Mouse (Mus musculus) embryo, embryonic 10 days (tissue): Measurements from ENCODE around the gene Fgf11.

Experiments
- DNase-seq: peaks from one replicate; pipeline ENCODE4 v3.0.0-alpha.2; 2015; ENCODE audit warnings: low spot score

Fgf11 gene

DNA sequence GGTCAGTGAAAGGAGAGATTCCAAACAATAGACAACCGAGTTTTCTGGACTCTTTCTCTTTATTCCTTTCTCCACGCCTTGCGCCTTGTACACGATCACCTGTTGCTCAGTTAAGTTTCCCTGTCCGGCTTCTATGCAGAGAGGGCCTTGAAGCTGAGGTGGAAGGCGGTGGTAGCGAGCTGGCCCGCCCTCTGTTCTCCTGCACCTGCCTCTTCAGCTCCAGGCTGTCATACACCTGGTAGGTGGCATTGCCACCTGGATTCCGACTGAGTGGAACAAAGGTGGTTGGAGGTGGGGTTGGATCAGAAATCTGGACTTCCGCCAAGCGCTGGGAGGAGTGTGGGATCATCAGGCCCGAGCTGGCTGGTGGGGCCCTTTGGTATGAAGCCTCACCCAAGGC, 14.9 kb upstream of the Fgf11 start:
- no peak for DNase-seq

DNA sequence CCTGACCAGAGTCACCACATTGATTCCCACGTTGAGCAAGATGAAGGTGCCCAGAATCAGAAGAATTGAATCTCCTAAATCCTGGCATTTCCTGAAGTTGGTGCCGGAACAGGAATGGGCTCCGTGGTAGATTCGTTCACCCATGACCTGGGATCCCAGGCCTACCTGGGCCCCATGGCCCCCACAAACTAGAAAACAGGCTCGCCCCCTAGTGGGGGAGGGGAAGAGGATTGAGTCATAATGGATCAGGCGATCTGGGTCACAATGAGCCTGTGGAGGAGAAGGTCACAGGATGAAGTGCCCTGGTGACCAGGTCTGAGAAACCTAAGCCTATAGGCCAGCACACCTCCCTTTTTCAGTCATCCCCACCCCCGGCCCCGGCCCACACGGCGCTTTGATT, 13.5 kb upstream of the Fgf11 start, which contains the start of gene Gm39566:
TSS of gene Gm39566 (minus strand) at position 144 of the 400 bp plus-strand sequence.
- no peak for DNase-seq

- DNase-seq: no peak
Observed at GRCm38 (mm10) chr11:69810280-69810679, 8.6 kb upstream of the Fgf11 start.

GRCm38 (mm10) chr11:69807641-69808040, 6.0 kb upstream of the Fgf11 start:
- no peak for DNase-seq

- no peak for DNase-seq
Observed at GRCm38 (mm10) chr11:69806378-69806777, 4.7 kb upstream of the Fgf11 start.

- DNase-seq: peak; percentile 42
Observed at GRCm38 (mm10) chr11:69804972-69805909, 3.6 kb upstream of the Fgf11 start, which contains the start of gene Tmem102. Gene Tmem102 (minus strand): TSS chr11:69805624.

GRCm38 (mm10) chr11:69804652-69804940, 2.9 kb upstream of the Fgf11 start:
- no peak for DNase-seq

DNA sequence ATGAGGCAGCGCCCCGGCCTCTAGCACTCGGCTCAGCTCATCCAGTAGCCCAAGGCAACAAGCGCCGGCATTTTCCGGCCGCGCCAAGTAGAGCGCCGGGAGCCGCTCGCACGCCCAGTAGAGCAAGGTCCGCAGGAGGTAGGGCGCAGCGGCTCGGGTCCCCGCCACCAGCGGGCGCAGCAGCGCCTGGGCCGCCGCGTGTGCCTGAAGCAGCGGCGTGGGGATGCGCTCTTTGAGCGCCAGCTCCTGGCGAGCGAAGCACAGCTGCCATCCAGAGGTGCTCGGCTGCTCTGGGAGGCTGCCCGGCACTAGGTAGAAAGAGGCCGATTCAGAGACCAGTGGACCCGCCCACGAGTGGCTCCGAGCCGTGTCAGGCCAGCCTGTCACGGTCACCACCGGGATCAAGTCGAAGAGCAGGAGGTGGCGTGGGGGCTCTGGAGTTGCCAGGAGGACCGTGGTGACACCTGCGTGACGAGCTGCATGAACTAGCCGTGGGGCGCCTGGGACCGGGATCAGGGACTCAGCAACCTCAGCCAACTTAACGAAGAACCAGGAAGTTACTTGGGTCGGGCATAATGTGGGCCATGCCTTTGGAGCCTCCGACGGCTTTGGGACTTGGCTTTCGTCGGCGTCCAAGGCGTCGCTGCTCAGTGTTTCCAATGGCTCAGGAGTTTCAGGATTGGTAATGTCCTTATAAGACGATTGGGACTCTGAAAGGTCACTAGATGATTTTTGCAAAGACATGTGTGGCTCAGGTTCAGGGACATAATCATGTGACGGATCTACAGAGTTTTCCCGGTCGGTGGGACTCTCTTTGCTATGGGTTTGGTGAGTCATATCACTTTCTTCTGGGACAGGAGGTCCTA, 2.4 kb upstream of the Fgf11 start:
- DNase-seq: peak; percentile 77

- DNase-seq: no peak
Observed at GRCm38 (mm10) chr11:69803328-69803727, 1.7 kb upstream of the Fgf11 start.

- peak; percentile 77 for DNase-seq
Observed at GRCm38 (mm10) chr11:69802648-69803105, 1.0 kb upstream of the Fgf11 start.

DNA sequence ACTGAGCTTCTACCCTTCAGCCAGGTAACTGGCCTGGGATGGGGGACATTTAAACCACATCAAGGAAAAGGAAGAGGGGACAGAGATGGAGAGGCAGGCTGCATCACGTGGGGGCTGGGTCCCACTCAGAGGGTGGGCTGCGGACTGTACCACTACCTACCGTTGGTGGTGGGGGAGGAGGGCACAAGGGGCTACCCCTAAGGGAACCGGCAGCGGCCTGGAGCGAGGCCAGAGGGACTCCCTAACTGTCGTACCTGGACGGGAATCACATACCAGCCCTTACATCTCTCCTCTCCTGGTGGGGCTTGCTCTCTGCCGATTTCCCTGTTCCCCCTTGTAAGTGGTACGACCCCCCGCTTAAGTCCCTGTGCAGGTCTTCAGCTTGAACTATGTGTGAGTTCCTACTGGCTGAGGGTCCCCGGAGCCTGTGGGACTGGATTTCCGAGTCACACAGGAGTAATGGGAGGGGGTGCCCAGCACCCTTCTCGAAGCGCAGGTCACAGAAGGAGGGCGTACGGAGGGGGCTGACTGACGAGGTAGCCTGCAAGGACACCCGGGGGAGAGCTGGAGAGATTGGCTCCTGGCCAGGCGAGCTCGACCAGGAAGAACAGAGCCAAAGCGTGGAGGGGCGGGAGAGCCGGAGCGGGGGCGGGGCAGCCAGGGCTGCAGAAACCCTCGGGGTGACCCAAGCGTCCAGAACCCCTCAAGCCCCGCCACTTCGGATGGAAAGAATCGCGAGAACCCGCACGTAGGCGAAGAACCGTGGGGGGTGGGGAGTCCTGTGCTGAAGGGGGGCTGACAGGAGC, 1.1 kb downstream of the Fgf11 start:
- peak; percentile 87 for DNase-seq

- DNase-seq: no peak
Observed at GRCm38 (mm10) chr11:69800138-69800391, 1.6 kb downstream of the Fgf11 start.

GRCm38 (mm10) chr11:69799394-69800137, 2.1 kb downstream of the Fgf11 start:
- peak; percentile 5 for DNase-seq

- no peak for DNase-seq
Observed at GRCm38 (mm10) chr11:69797924-69798323, 3.7 kb downstream of the Fgf11 start.

- DNase-seq: no peak
Observed at GRCm38 (mm10) chr11:69795983-69796435, 5.6 kb downstream of the Fgf11 start.

GRCm38 (mm10) chr11:69795168-69795982, 6.3 kb downstream of the Fgf11 start, which contains the start of gene Chrnb1:
Gene Chrnb1 (minus strand): TSS chr11:69795943.
- peak; percentile 97 for DNase-seq

DNA sequence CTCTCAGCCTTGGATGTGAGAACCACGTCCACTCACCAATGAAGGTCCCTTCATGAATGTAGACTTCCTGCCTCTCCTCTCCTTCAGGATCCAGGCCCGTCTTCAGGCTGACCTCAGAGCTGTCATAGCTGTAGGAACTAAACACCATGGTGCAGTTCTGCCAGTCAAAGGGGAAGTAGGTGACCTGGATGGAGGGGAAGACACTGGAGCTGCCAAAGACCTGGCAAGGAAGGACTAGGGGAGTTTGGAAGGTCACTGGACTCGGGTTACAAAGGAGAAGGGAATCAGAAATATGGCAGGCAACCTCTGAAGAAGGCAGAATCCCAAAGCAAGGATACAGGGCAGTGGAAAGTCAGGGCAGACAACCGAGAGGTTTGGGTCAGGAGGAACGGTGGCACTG, 8.2 kb downstream of the Fgf11 start:
- no peak for DNase-seq

DNA sequence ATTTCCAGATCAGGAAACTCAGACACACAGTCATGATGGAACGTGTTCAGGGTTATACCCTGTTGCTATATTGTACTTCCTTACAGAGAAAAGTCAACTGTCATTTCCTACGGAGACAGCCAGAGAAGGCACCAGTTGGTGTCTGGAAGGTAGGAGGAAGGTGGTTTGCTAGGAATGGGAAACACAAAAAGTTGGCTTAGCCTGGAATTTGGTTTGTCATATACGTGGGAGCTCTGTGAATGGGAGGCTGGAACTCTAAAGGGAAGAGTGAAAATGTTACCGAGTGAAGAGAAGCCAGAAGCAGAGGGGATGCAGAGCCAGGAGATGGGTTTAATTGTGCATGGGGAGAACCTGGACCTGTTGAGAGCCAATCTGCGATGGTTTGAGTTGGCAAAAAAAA, 10.2 kb downstream of the Fgf11 start:
- no peak for DNase-seq

- no peak for DNase-seq
Observed at GRCm38 (mm10) chr11:69789431-69789830, 12.2 kb downstream of the Fgf11 start.

DNA sequence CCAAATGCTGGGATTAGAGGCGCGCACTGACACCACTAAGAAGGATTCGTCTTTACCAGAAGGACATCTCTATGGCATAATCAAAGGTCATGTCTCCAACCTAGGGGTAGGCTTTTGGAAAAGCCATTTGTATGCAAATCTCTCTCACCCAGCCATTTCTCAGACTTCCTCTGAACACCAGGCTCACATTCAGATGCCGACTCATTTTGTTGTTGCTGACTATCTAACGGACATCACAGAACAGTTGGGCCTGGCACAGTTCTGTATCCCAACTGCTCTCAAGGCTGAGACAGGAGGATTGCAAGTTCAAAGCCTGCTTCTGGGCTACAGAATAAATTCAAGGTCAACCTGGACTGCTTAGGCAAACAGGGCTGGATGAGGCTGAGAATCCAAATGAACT, 14.4 kb downstream of the Fgf11 start:
- DNase-seq: no peak
